Mouse (Mus musculus) embryonic fibroblast, embryonic 13.5 days (primary cell): ENCODE measurements around the gene Mfsd14b. TPM values are rescaled to one million over a fixed set of nuclear protein-coding genes. Genes with fewer than 3 reads are reported as not detected.

ENCODE experiments used
- H3K27ac ChIP-seq: 2 replicates; pipeline ENCODE4 v1.5.1; 2012; ENCODE audit warnings: low read length, control low read depth, inconsistent platforms; ENCODE audit not compliant: insufficient read depth
- H3K4me1 ChIP-seq: 2 replicates; pipeline ENCODE4 v1.6.1; 2011; ENCODE audit warnings: low read length; ENCODE audit not compliant: control insufficient read depth, insufficient read depth
- H3K4me3 ChIP-seq: 2 replicates; pipeline ENCODE4 v1.5.1; 2011; ENCODE audit warnings: mild to moderate bottlenecking, control low read depth, low read length; ENCODE audit not compliant: insufficient read depth
- CTCF ChIP-seq: IDR thresholded peaks from 2 replicates; pipeline ENCODE4 v1.5.1; 2011; ENCODE audit warnings: mild to moderate bottlenecking, control low read depth, low read length, moderate library complexity, borderline replicate concordance; ENCODE audit not compliant: insufficient read depth
- POLR2A ChIP-seq: IDR thresholded peaks from 2 replicates; pipeline ENCODE4 v1.6.1; 2011; ENCODE audit warnings: low read depth, mild to moderate bottlenecking, control low read depth, low read length, moderate library complexity
- polyA plus RNA-seq: library from polyadenylated mRNA; stranded (reverse); fragments of >200 nt; gene quantifications from 2 replicates; pipeline ENCODE4 v1.2.4, GENCODE M21; 2011; ENCODE audit warnings: low read depth; ENCODE audit not compliant: missing spikeins, insufficient read length

The Mfsd14b gene
- polyA plus RNA-seq, 1 experiment = 49.1 TPM

DNA sequence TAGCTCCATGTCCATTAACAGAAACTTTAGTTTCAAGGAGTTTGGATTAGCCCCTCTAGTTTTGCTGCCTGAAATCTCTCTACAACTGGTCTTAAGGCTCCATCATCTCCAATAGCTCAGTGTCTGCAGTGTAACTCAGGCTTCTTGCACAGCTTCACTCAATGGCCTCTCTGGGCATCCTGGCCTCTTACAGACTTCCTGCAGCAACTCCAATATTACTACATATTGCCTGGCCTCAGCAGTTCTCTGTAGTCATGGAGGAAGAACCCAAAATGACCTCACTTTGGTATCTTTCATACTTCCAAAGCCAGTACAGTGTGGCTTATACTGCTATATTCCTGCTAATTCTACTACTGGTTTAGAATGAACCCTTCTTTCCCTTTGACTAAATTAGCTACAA is 15.8 kb downstream of the Mfsd14b start:
- TF ChIP-seq POLR2A = no peak
- TF ChIP-seq CTCF = no peak
- H3K4me1 ChIP-seq = no peaks in the 10 kb centered on the region
- H3K27ac ChIP-seq = no peak overlapping the region
- H3K4me3 ChIP-seq = no peak overlapping the region

DNA sequence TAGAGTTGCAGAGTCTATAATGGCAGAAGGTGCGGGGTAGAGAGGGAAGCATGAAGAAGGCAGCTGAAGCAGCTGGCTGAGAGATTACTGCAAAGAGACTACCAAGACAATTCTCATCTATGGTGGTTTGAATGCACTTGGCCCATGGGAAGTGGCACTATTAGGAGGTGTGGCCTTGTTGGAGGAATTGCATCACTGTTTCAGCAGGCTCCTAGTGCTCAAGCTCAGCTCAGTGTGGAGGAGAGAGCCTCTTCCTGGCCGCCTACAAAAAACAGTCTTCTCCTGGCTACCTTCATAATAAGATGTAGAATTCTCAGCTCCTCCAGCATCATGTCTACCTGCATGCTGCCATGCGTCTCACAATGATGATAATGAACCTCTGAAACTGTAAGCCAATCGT is 16.9 kb downstream of the Mfsd14b start:
- H3K4me3 ChIP-seq = no peak overlapping the region
- H3K27ac ChIP-seq = no peak overlapping the region
- TF ChIP-seq POLR2A (no peak), CTCF (no peak)
- H3K4me1 ChIP-seq = no peaks in the 10 kb centered on the region

DNA sequence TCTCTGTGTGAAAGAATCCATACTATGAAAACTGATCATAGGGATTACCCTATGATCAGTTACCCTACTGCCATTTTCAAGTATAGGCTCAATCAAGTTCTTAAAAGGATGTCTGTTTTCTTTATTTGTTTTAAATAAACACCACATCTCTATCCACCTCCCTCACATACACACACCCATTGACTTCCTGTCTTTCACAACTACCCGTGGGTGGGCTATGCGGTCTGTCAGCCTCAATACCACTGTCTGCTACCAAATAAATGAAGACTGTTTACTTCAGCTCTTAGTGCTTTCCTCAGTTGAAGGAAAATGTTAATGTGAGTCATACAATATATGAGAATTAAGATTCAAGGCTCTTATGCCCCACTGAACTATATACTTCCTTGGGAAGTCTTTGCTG is 42.8 kb downstream of the Mfsd14b start:
- TF ChIP-seq CTCF (no peak), POLR2A (no peak)

DNA sequence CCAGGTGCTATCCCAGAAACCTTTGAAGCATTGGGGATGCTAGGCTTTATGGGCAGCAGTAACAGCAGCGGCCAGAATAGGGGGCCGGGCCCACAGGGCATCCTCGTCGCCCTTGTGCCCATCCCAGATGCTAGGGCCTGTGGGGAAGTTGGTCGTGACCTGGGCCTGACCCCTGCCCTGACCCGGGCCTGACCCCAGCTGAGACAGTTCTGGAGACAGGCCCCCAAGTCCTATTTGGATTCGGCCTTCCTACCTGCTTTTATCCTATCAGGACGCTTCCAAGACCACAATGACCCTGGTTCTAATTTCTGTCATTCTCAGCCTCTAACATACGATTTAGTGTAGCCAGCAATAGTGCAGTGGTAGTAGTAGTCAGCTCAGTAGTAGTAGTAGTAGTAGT is 60.1 kb downstream of the Mfsd14b start, which contains the start of gene Prss47:
Gene Prss47 (minus strand): TSS at position 101 of the 400 bp plus-strand sequence.
- H3K4me3 ChIP-seq = no peak within 1 kb of the TSS
- H3K27ac ChIP-seq = no peak within 1 kb of the TSS
- H3K4me1 ChIP-seq = no peaks in the 10 kb centered on the region
- TF ChIP-seq POLR2A (no peak), CTCF (no peak)

More for the DNA sequence above, 42.8 kb downstream of the Mfsd14b start:
- H3K4me3 ChIP-seq = no peak overlapping the region
- H3K4me1 ChIP-seq = no peaks in the 10 kb centered on the region
- no peak overlapping the region for H3K27ac ChIP-seq

DNA sequence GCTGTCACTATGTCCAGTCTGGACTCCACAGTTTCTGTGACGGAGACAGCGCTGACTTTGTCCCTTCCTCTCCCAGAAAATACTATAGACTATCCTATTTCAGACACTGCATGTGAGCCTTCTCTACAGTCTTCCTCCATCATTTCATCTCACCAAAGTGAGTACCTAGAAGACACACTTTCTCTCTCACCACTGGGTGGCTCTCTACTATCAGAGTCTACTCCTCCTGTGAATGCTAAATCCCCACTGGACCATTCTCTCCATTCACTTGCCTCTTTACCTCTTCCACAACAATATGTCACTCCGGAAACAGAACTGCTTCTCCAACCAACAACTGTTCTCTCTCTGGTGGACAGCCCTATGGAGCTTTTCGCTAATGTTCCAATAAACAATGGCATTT is 77.7 kb downstream of the Mfsd14b start:
- Histone ChIP-seq H3K4me3 (no peak overlapping the region), H3K4me1 (no peaks in the 10 kb centered on the region), H3K27ac (no peak overlapping the region)
- no peak for TF ChIP-seq POLR2A
- no peak for TF ChIP-seq CTCF

DNA sequence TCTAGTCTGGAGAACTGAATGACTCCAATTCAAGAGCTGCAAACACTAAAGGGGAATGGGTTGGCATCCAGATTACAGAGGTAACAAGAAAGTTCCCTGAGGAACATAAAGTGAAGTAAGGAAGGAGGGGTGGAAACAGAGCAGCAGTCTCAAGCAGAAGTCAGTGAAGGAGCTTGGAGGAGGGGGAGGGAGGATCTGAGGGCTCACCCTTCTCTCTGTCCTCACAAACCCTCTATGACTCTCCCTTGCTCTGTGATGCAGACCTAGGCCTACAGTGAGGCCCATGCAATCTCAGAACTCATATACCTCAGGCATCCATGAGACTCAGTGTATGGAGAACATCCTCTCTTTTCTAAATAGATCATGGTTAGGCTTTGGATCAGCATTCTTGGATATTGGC is 80.0 kb downstream of the Mfsd14b start, which contains the start of gene Spata31d1c:
Gene Spata31d1c (plus strand): TSS at position 301 of the 400 bp plus-strand sequence.
- H3K4me1 ChIP-seq = no peaks in the 10 kb centered on the region
- TF ChIP-seq CTCF = no peak
- no peak for TF ChIP-seq POLR2A
- H3K4me3 ChIP-seq = no peak within 1 kb of the TSS
- no peak within 1 kb of the TSS for H3K27ac ChIP-seq

Other genes starting within 250 kb of the Mfsd14b start
- 0.14 TPM in 1 of 2 replicates, not detected in the other for gene Cntnap3, start 209.0 kb downstream of the Mfsd14b start, polyA plus RNA-seq
- not detected in 2 replicates for gene Spata31, start 195.6 kb downstream of the Mfsd14b start, polyA plus RNA-seq
- gene Spata31d1c, start 79.9 kb downstream of the Mfsd14b start, polyA plus RNA-seq = not detected in 2 replicates
- not detected in 2 replicates for gene Prss47, start 60.2 kb downstream of the Mfsd14b start, polyA plus RNA-seq
- not detected in 2 replicates for gene Olfr465-ps1, start 25.1 kb upstream of the Mfsd14b start, polyA plus RNA-seq
- gene Olfr466, start 37.3 kb upstream of the Mfsd14b start, polyA plus RNA-seq = not detected in 2 replicates
- not detected in 2 replicates for gene Nlrp4f, start 93.0 kb upstream of the Mfsd14b start, polyA plus RNA-seq
- gene Gm10775, start 146.6 kb upstream of the Mfsd14b start, polyA plus RNA-seq = not detected in 2 replicates
- 23.8 and 26.9 TPM in 2 replicates for gene Zfp369, start 165.8 kb upstream of the Mfsd14b start, polyA plus RNA-seq